Mouse (Mus musculus) forebrain, embryonic 15.5 days (tissue): ENCODE results near the gene Ferd3l. TPM values are rescaled to one million over a fixed set of nuclear protein-coding genes. Genes with fewer than 3 reads are reported as not detected.

ENCODE experiments used
- ATAC-seq: fragments of 200-750 bp; cut with Nextera tagmentation; replicated peaks from 2 replicates; pipeline ENCODE4 v1.8.0; 2017; ENCODE audit warnings: mild to moderate bottlenecking, moderate TSS enrichment, moderate library complexity
- H3K27ac ChIP-seq: fragments of 300-500 bp; sonication (generic); replicated peaks from 2 replicates; pipeline ENCODE4 v1.5.1; 2015; ENCODE audit warnings: mild to moderate bottlenecking, inconsistent platforms
- H3K27me3 ChIP-seq: fragments of 300-500 bp; sonication (generic); 2 replicates; pipeline ENCODE4 v1.6.1; 2015; ENCODE audit warnings: inconsistent platforms
- H3K36me3 ChIP-seq: fragments of 300-500 bp; sonication (generic); 2 replicates; pipeline ENCODE4 v1.6.1; 2015; ENCODE audit warnings: mild to moderate bottlenecking, inconsistent platforms
- H3K4me1 ChIP-seq: fragments of 300-500 bp; sonication (generic); 2 replicates; pipeline ENCODE4 v1.6.1; 2015; ENCODE audit warnings: inconsistent platforms
- H3K4me2 ChIP-seq: fragments of 300-500 bp; sonication (generic); replicated peaks from 2 replicates; pipeline ENCODE4 v1.6.1; 2015; ENCODE audit warnings: mild to moderate bottlenecking, inconsistent platforms
- H3K4me3 ChIP-seq: fragments of 300-500 bp; sonication (generic); 2 replicates; pipeline ENCODE4 v1.5.1; 2015; ENCODE audit warnings: mild to moderate bottlenecking, inconsistent platforms
- H3K9ac ChIP-seq: fragments of 300-500 bp; sonication (generic); replicated peaks from 2 replicates; pipeline ENCODE4 v1.6.1; 2015; ENCODE audit warnings: mild to moderate bottlenecking, inconsistent platforms
- H3K9me3 ChIP-seq: fragments of 300-500 bp; sonication (generic); 2 replicates; pipeline ENCODE4 v1.6.1; 2016; ENCODE audit warnings: inconsistent platforms
- WGBS: fragments of 180-500 bp; shearing (Covaris S2); methylation state at CpG from one replicate; pipeline ENCODE4 v1.1.7; 2015; ENCODE audit warnings: mixed read lengths; 5-methylcytosine and 5-hydroxymethylcytosine counted together
- polyA plus RNA-seq: library from polyadenylated mRNA; unstranded; fragments of >200 nt; fragmentation: Nextera tagmentation; extraction: Ambion mirVana; gene quantifications from 2 replicates; pipeline ENCODE4 v1.2.1, GENCODE M21; 2015

Gene Ferd3l
- not detected in 2 replicates for polyA plus RNA-seq

DNA sequence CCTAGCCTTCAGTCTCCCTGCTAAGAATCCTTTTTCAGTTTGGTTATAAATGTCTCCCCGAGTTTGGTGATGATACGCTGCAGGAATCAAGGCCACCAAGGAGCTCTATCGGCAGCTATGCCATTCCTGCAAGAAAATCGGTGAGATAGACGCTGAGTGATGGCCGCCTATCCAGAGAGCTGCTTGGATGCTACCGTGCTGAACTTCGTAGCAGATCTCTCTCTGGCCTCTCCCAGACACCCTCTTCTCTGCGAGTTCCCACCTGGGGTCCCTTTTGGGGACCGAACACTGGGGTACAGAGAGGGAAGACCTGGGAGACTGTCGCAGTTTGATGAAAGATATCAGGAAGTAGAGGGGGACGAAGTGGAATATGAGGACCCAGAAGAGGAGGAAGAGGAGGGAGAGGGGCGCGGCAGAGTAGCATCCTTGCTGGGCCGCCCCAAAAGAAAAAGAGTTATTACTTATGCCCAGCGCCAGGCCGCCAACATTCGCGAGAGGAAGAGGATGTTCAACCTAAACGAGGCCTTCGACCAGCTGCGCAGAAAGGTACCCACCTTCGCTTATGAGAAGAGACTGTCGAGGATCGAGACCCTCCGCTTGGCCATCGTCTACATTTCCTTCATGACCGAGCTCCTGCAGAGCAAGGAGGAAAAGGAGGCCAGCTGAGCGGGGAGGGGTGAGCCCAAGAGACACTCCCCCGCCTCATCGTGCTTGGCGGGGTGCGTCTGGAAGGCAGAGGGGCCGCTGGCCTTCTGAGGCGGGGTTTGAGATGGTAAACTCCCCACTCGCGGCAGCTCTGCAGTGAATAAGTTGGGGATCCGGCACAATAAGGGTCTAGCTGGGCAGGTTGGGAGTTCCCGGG, at the start of gene Ferd3l:
TSS of gene Ferd3l (plus strand) at position 95 of the 862 bp plus-strand sequence.
- Histone ChIP-seq H3K4me1 (peaks cover 19% of the 10 kb centered on the region), H3K36me3 (no peaks in the 10 kb centered on the region), H3K4me2 (peak within 1 kb of the TSS; percentile 57), H3K27me3 (peaks cover 29% of the 10 kb centered on the region), H3K27ac (no peak within 1 kb of the TSS), H3K9ac (peak within 1 kb of the TSS; percentile 27), H3K4me3 (peak within 1 kb of the TSS; percentile 35), H3K9me3 (no peaks in the 10 kb centered on the region)
- peak; percentile 35; the same call in 1 of the 2 replicates for ATAC-seq
- WGBS, result 1% methylated on average over 39 of the region's 39 CpGs

DNA sequence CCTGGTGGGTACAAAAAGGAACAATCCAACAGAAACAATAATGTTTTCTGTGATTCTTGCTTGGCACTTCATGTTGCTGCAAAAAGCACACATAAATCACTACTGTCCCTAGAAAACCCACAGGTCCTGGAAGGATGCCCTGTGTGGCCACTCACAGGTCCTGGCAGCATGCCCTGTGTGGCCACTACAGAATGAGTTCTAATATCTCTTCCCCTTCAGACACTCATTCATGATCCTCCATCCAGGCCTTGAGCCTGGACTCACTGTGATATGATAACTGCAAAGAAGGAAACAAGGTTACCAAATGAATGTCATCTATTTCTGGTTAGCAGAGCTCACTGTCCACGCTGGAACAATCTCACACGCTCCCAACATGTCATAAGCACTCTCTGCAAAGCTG, 34.3 kb upstream of the Ferd3l start:
- 88% methylated on average over 2 of the region's 2 CpGs for WGBS

DNA sequence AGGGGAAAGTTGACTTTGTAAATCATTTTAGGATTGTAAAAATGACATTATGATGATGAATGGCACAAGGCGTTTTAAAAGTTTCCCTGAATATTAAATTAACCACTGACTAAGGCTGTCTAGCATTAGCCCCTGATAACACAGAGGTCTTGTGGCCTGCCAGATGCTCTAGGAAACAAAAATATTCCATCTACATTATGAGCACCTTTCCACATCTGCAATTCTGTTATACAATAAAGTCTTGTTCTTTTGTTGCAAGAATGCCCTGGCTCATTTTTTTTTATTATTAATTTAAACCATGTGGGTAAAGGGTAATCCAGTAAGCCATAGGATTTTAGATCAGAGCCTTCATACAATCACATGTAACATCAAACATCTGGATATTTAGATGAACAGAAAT, 33.6 kb upstream of the Ferd3l start:
- no peak overlapping the region for H3K27ac ChIP-seq
- H3K9me3 ChIP-seq, result no peaks in the 10 kb centered on the region
- H3K9ac ChIP-seq, result no peak overlapping the region
- H3K36me3 ChIP-seq, result no peaks in the 10 kb centered on the region
- no peaks in the 10 kb centered on the region for H3K4me1 ChIP-seq
- no peaks in the 10 kb centered on the region for H3K27me3 ChIP-seq
- H3K4me2 ChIP-seq, result no peak overlapping the region
- no peak overlapping the region for H3K4me3 ChIP-seq
- ATAC-seq, result no peak
- 89% methylated on average over 1 of the region's 1 CpGs for WGBS

More for the DNA sequence above, 34.3 kb upstream of the Ferd3l start:
- H3K4me3 ChIP-seq, result no peak overlapping the region
- no peaks in the 10 kb centered on the region for H3K27me3 ChIP-seq
- no peak overlapping the region for H3K27ac ChIP-seq
- H3K9ac ChIP-seq, result no peak overlapping the region
- H3K4me1 ChIP-seq, result no peaks in the 10 kb centered on the region
- H3K36me3 ChIP-seq, result no peaks in the 10 kb centered on the region
- H3K4me2 ChIP-seq, result no peak overlapping the region
- no peak for ATAC-seq
- H3K9me3 ChIP-seq, result no peaks in the 10 kb centered on the region

DNA sequence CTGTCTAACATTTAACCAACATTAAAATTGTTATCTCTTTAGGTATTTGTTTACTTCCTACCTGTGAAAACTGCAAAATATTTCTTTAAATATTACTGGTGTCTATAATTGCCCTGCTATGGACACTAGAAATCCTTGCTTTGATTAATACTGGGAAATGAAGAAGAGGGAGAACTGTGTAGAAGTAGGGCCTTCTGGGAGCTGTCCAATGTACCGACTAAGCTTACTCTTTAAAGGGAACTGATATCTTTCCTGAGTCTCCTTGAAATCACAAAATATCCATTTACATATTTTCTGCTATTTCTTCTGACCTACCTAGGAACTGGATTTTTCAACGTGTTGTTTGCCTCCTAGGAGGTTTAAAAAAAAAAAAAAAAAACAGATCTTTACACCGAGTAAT, 1.5 kb upstream of the Ferd3l start:
- peaks cover 19% of the 10 kb centered on the region for H3K4me1 ChIP-seq

DNA sequence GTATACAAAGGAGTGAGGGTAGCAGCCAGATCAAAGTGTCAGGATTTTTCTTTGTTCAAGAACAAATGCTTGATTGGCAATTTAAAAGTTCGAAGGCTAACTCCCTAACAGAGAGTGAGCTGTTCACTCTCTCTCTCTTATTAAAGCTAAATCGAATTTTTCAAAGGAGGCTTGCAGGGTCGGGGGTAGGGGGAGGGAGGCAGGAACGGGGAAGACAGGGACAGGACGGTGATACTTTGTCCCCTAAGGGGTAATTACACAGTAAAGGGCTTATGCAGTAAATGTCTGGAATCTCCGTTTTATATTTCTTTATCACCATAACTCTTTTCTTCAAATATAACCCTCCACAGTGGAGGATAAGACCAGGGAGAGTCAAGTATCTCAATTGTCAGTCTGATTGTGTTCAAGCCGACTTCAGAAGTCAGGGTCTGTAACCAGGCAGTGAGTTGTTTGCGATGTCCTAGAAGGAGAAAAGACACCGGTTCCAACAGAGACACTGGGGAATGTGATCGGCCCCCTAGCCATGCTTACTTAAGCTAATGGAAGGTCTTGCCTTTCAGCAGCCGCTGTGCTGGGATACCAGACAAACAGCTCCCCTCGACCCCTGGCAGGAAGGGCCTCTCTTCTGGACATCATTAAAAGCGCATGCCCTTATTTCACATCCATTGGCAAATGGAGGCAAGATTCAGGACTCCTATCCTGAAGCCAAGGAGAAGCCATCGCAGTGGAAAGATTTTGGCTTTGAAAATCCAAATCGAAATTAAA, 709 bp upstream of the Ferd3l start:
- Histone ChIP-seq H3K27me3 (peaks cover 29% of the 10 kb centered on the region), H3K4me2 (peak overlapping the region; percentile 57), H3K36me3 (no peaks in the 10 kb centered on the region), H3K9ac (no peak overlapping the region), H3K27ac (no peak overlapping the region), H3K4me3 (peak overlapping the region; percentile 35), H3K9me3 (no peaks in the 10 kb centered on the region), H3K4me1 (peaks cover 19% of the 10 kb centered on the region)
- ATAC-seq, result no peak
- 2% methylated on average over 15 of the region's 15 CpGs for WGBS

More for the DNA sequence above, 1.5 kb upstream of the Ferd3l start:
- Histone ChIP-seq H3K27ac (no peak overlapping the region), H3K4me2 (no peak overlapping the region), H3K27me3 (peaks cover 29% of the 10 kb centered on the region), H3K36me3 (no peaks in the 10 kb centered on the region), H3K9me3 (no peaks in the 10 kb centered on the region), H3K4me3 (no peak overlapping the region), H3K9ac (no peak overlapping the region)
- whole genome bisulfite sequencing, result 9% methylated on average over 3 of the region's 3 CpGs
- no peak for ATAC-seq

DNA sequence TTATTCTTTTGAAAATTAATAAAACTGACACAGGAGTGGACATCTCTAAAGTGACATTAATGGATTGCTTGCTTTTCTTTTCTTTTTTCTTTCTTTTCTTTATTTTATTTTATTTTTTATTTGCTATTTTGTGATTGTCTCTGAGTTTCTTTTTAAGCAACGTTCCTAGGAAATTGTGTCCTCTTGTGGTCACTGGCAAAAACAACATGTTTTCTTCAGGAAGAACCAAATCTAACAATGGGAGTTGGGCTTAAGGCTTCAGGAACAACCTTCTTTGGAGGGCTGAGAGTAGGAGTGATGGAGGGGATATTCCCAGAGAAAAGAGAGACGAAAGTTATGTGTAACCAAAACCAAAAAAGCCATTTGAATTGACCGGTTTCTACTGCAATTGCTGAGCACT, 24.6 kb downstream of the Ferd3l start:
- H3K27me3 ChIP-seq, result peaks cover 52% of the 10 kb centered on the region

DNA sequence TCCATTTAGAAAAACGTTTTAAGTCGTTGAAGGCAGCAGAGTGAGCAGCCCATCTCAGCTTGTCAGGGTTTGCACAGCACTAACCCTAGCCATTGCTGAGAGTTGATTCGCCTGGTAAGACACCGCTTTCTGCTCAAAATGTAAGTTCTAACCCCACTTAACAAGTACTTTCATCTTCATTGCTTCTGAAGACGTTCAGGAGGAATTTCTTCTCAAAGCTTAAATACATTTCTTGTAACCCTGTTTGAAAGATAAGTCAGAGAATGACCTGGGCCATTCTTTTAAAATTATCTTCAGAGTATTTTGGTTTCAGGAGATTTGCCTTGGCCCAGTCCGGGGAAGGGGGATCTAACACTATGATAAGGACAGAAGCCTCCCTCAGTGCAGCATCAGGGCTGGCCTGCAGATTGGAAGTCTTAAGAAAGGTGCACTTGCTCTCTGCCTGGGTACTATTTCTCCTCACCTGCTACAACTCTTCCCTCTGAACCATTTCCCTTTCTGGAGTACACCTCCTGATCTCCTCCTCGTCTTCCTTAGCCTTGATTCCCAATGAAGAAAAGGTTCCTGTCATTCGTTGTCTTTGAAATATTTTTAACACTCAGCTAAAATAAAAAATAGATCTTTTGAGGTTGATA, 26.8 kb downstream of the Ferd3l start:
- whole genome bisulfite sequencing, result 6% methylated on average over 8 of the region's 8 CpGs

More for the DNA sequence above, 24.6 kb downstream of the Ferd3l start:
- H3K4me1 ChIP-seq, result peaks cover 9% of the 10 kb centered on the region
- H3K27ac ChIP-seq, result no peak overlapping the region
- ATAC-seq, result no peak
- no peak overlapping the region for H3K9ac ChIP-seq
- no peak overlapping the region for H3K4me2 ChIP-seq
- 6% methylated on average over 3 of the region's 3 CpGs for WGBS
- H3K9me3 ChIP-seq, result no peaks in the 10 kb centered on the region
- H3K36me3 ChIP-seq, result no peaks in the 10 kb centered on the region
- no peak overlapping the region for H3K4me3 ChIP-seq

DNA sequence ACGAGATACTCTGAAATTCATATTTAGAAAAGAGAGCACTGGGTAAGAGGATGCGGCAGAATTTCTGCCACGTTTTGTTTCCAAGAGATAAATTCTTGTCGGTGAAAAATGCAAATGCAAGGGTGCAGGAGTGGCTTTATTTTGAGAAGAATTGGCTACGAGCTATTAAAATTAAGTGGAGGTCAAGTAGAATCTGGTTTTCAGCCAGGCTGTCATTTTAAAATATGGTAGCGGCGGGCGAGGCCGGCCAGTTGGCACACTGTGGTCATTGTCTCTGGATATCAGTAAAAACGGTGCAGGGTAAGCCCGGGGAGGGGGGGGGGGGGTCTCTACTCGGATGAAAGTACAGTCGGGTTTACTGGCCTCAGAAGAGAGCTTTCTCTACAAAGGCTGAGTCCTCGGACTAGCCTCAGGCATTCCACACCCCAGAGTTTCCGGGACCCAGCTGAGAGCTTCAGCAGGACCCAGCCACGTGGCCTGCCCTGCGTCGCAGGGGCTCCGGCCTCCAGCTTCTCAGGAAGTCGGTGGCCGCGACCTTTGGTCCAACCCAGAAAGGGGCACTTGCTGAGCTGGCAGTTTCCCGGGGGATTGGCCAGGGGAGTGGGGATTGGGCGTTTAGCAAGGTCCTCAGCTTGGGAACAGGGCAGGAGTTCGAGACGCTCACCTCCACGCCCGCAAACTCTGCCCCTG, 27.5 kb downstream of the Ferd3l start:
- Histone ChIP-seq H3K36me3 (no peaks in the 10 kb centered on the region), H3K27me3 (peaks cover 67% of the 10 kb centered on the region), H3K4me1 (peaks cover 17% of the 10 kb centered on the region), H3K9ac (no peak overlapping the region), H3K4me3 (no peak overlapping the region), H3K9me3 (no peaks in the 10 kb centered on the region), H3K27ac (no peak overlapping the region), H3K4me2 (no peak overlapping the region)
- WGBS, result 2% methylated on average over 28 of the region's 28 CpGs
- no peak for ATAC-seq

More for the DNA sequence above, 26.8 kb downstream of the Ferd3l start:
- H3K27me3 ChIP-seq, result peaks cover 68% of the 10 kb centered on the region
- H3K9ac ChIP-seq, result no peak overlapping the region
- H3K27ac ChIP-seq, result no peak overlapping the region
- ATAC-seq, result no peak
- H3K9me3 ChIP-seq, result no peaks in the 10 kb centered on the region
- no peaks in the 10 kb centered on the region for H3K36me3 ChIP-seq
- H3K4me2 ChIP-seq, result no peak overlapping the region
- peaks cover 17% of the 10 kb centered on the region for H3K4me1 ChIP-seq
- H3K4me3 ChIP-seq, result no peak overlapping the region

DNA sequence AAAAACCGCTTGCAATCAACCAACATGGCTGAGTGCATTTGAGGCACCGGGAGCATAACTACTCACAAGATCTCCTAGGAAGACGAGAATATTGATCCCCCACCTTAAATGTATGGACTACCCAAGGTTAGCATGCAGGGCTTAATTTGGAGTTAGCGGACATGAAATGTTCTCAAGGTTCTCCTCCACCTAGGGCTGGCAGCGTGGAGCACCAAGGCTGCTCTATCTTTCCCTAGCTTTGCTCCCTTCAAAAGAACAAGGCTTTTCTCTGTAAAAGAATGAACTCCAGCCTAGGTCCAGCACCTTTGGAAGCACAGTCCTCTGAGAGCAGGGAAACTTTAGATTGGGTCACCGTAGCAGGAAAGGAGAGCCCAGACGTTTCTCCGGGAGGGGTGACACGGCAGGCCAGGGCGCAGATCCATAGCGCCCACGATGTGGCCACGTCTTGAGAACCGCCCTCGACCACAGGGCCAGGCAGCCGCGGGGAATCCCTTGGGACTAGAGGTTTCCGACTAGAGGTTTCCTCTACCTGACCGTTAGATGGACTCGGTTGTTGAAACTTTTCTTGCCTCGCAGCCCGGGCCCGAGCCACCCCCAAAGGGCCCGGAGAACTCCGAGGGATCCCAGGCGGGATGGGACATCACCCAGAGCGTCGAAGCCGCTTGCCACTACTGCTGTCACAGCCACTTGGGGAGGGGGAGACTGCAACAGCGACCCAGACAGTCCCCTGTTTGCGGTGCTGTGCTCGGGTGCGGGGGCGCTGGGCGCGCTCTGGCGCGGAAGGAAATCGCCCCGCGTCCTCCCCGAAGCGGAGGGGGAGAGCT, 28.6 kb downstream of the Ferd3l start:
- Histone ChIP-seq H3K4me3 (peak overlapping the region; percentile 45), H3K9me3 (no peaks in the 10 kb centered on the region), H3K27ac (no peak overlapping the region), H3K9ac (no peak overlapping the region), H3K27me3 (peaks cover 78% of the 10 kb centered on the region), H3K4me2 (peak overlapping the region; percentile 80; the same call in 1 of the 2 replicates), H3K36me3 (no peaks in the 10 kb centered on the region), H3K4me1 (peaks cover 17% of the 10 kb centered on the region)
- WGBS, result under 1% methylated on average over 43 of the region's 43 CpGs
- ATAC-seq, result peak; percentile 18; the same call in 1 of the 2 replicates

DNA sequence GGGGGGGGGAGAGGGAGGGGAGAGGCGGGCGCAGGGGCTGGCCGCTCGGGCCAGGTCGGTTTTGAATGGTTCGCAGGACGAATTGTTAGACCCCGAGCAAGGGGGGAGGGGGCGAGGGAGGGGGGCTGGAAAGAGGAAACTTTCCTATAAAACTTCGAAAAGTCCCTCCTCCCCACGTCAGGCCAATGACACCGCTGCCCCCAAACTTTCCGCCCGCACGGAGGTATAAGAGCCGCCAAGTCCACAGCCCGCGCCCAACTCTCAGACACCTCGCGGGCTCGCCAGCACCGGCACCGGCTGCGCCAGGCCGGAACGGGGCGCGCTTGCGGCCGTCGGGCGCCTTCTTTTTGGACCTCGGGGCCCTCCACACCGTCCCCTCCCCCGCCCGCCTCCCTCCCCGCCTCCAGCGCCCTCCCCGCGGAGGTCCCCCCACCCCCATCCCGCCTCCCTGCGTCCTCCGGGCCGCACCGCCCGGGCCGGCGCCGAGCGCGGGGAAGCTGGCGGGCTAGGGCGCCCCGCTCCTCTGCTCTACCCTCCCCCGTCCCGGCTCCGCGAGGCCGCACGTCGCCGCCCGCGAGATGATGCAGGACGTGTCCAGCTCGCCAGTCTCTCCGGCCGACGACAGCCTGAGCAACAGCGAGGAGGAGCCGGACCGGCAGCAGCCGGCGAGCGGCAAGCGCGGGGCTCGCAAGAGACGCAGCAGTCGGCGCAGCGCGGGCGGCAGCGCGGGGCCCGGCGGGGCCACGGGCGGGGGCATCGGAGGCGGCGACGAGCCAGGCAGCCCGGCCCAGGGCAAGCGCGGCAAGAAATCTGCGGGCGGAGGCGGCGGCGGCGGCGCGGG, 29.4 kb downstream of the Ferd3l start, which contains the start of gene Twist1:
TSS of gene Twist1 (plus strand) at position 272 of the 841 bp plus-strand sequence.
- Histone ChIP-seq H3K4me3 (peak within 1 kb of the TSS; percentile 45), H3K4me2 (peak within 1 kb of the TSS; percentile 80), H3K4me1 (peaks cover 17% of the 10 kb centered on the region), H3K9ac (peak within 1 kb of the TSS; percentile 37), H3K27me3 (peaks cover 85% of the 10 kb centered on the region), H3K27ac (no peak within 1 kb of the TSS), H3K36me3 (no peaks in the 10 kb centered on the region), H3K9me3 (no peaks in the 10 kb centered on the region)
- under 1% methylated on average over 77 of the region's 105 CpGs for WGBS
- ATAC-seq, result peak; percentile 72
